Mouse (Mus musculus) fibroblast of lung, adult 2 months (primary cell): ENCODE measurements around the gene Cyp4a12b.
"Not testable (repeated sequence)": the region's sequence is repeated elsewhere in the genome, so short reads cannot be mapped to it uniquely, and the experiment has no call there.

Source experiments
- DNase-seq: peaks from one replicate; pipeline ENCODE4 v3.0.0-alpha.2; 2011; ENCODE audit warnings: low read depth

Gene Cyp4a12b

DNA sequence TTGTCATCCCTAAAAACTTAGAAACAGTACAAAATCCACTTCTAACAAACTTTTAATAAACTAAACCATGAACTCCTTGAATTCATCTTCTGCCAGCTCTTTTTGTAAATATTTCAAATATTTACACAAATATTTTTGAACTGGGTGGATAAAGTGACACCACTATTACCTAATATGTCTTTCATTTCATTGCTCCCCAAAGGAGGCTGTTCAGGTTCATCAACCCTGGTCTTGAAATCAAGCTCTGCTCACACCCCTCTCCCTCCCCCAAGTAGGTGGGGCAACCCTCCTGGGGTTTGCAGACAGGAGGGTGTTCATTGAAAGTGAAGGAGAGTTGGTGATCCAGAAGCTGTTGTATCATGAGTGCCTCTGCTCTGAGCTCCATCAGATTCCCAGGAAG is at the start of gene Cyp4a12b:
Gene Cyp4a12b, plus strand, starts transcription at position 301 of the 400 bp plus-strand sequence.
- not testable (repeated sequence) for DNase-seq

DNA sequence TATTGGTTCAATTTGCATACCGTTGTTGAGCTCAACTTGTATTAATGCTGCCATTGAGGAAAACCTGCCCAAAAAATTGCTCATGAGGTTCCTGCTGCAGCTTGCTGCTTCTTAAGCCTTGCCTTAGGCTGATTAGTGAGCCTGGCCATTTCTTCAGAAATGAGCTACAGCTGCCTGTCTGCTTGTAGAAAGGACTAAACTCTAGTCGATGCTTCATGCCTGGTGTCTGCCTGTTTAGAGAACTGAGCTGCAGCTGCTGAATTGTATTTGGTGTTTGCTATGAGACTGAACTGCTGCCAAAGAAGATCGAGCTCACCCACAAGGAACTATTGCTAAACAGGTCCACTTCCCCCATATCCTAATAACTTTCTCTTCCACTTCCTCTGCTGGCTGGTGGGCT is 45.8 kb upstream of the Cyp4a12b start:
- DNase-seq = not testable (repeated sequence)

DNA sequence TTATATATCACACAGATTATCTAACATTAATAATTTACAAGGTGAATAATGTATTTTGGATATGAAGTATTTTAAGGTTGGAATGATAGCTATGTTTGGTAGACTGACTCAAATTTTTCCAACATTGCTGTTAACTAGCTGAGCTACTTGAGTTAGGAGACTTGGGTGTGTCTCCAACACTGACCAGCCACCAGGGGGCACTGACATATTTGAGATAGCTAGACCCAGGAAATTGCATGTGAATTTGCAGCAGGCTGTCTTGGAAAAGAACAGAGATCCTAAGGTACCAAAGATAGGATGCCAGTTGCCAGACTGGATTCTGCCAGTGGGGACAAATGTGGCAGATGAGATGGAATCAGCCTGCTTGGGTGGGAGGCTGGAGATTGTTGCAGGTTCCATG is 43.4 kb upstream of the Cyp4a12b start:
- not testable (repeated sequence) for DNase-seq

DNA sequence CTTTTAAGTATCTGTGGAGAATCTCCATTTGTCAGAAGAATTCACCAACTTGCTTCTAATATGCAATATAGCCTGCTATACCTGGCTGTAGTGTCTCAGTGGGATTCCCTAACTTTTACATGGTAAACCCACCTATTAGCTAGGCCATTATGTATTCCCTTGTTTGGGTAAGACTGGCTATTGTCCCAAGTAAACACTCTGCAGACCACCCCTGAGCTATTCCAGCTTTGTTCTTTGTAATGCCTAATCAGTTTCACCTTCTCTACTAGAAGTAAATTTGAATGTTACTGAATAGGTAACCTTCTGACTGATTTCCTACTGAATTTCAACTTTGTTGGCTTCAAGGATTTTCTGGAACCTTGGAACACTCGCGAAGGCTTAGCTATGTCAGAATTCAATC is 15.2 kb upstream of the Cyp4a12b start:
- DNase-seq = not testable (repeated sequence)

DNA sequence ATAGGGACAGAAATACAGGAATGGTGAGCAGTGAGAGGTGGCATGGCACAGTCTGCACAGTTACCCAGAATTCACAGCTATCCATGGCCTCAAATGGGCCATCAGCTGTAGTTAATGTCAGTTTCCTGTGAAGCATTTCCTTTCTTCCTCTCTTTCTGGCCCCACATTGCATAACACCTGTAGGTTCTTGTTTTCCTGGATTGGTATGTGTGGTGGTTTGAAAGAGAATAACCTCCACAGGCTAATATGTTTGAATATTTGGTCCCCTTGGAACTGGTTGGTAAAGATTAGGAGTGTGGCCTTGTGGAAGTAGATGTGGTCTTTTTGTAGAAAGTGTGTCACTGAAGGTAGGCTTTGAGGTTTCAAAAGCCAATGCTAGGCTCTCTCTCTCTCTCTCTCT is 14.5 kb upstream of the Cyp4a12b start:
- DNase-seq = not testable (repeated sequence)

DNA sequence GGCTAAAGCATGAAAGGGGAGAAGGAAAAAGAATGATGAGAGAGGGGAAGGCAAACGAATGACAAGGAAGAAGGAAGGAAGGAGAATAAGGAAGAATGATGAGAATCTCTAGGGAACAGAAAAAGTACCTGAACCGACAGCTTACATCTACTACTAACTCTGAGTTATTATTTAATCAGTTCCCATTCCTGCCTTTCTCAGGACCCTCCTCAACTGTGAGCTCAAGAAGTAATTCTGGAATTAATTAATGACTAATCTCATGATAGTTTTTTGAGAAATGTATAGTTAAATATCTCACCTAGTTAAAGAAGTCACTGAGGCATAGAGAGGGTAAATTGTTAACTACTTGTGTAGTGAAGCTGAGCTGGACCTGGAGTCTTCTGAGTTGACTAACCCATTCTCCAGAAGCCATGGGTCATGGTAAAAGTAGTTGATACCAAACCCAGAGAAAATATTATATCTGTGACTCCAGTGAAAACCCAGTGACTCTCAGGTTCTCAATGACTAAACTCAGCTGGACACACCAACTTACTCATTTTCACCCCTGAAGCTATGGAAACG is 39.2 kb downstream of the Cyp4a12b start:
- DNase-seq = no peak

DNA sequence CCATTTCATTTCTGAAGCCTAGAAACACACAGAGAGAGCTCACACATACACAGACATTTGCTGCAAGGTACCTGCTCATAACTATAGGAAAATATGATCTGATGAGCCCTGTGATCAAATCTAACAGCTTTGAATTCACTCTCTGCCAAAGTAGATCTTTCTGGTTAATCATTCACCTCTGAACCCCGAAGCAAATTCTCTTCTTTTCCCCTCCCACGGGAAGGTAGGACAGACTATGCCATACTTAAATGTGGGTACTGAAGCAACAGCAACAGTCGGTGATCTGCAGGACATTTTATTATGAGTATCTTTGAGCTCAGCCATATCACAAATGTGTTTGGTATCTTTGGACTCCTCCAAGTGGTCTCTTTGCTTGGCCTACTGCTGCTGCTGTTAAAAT is 40.9 kb downstream of the Cyp4a12b start, which contains the start of gene Cyp4a30b:
Gene Cyp4a30b, plus strand, starts transcription at position 301 of the 400 bp plus-strand sequence.
- DNase-seq = no peak

DNA sequence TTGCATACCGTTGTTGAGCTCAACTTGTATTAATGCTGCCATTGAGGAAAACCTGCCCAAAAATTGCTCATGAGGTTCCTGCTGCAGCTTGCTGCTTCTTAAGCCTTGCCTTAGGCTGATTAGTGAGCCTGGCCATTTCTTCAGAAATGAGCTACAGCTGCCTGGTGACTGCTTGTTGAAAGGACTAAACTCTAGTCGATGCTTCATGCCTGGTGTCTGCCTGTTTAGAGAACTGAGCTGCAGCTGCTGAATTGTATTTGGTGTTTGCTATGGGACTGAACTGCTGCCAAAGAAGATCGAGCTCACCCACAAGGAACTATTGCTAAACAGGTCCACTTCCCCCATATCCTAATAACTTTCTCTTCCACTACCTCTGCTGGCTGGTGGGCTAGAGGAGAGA is 62.2 kb downstream of the Cyp4a12b start:
- not testable (repeated sequence) for DNase-seq

DNA sequence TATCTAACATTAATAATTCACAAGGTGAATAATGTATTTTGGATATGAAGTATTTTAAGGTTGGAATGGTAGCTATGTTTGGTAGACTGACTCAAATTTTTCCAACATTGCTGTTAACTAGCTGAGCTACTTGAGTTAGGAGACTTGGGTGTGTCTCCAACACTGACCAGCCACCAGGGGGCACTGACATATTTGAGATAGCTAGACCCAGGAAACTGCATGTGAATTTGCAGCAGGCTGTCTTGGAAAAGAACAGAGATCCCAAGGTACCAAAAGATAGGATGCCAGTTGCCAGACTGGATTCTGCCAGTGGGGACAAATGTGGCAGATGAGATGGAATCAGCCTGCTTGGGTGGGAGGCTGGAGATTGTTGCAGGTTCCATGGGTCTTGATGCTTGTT is 64.6 kb downstream of the Cyp4a12b start:
- DNase-seq = not testable (repeated sequence)

DNA sequence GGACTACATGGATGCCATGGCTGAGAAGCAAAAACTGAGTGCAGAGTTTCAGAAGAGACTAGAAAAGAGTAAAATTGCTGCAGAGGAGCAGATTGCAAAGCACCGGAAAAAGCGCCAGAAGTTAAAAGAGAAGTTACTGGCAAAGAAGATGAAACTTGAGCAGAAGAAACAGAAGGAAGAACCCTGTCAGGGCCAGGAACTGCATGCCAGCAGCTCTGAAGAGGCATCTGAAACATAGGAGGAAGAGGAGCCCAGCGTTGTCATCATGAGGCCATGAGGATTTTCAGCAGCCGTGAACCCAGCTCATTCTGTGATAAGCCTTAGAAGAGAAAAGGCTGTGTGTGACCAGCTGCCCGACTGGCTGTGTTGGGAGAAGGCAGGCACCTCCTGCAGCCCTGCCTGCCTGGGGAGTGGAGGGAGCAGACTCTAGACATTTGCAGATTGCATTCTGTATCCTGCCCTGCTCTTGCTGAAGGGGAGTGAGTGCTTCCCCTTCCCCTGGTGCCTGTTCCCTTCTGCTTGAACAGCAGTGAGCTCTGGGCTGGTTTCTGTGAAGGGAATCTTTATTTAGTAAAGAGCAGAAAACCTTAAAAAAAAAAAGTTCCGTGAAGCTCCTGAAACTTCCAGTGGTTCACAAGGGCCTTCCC is 69.7 kb downstream of the Cyp4a12b start:
- no peak for DNase-seq
